Mouse (Mus musculus): ENCODE data around the gene Dhx15. TPM values are rescaled to one million over a fixed set of nuclear protein-coding genes. Genes with fewer than 3 reads are reported as not detected.
A peak's percentile ranks its signal among the peaks of the same experiment; 100 is the strongest.
"Not testable (repeated sequence)": the region's sequence is repeated elsewhere in the genome, so short reads cannot be mapped to it uniquely, and the experiment has no call there.

Dhx15 gene
- polyA plus RNA-seq (2012; rRNA removed) = 27.8 and 31.3 TPM in 2 replicates

DNA sequence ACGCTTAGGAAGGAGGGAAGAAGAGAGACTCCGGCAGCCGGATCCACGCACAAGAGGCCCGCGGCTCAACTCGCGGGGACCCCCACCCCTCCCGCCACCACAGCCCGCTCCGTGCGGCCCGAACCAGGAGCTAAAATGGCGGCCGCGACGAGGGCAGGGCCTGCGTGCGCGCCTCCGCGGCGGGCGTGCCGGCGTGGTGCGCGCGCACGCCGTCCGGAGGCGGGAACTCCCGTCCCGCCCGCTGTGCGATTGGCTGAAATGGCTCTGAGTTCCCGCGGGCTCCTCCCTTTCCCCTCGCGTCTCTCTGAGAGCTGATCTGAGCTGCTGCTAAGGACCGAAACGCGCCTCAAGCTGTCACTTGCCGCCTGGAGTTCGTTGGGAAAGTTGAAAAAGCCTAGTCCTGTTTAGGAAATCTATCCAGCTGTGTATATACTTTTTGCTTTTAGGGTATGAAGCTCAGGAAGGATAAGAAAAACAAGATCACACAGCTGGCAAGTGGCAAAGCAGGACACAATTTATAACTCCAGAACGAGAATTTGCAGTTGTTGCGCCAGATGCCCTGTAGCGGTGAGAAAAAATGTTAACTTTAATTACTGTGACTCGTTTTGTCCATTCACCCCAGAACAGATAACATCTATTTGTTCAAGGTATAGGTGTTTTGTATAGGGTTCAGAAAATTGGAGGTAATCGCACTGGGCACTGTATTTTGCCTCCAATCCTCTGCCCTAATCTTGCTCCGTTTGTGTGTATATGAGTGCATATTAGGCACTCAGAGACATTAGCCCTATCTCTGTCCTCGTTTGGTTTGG is at the start of gene Dhx15:
Gene Dhx15, minus strand, starts transcription at position 144 of the 809 bp plus-strand sequence.
- Histone ChIP-seq H3K27ac (ENCODE audit: insufficient read depth, low read length) (peak within 1 kb of the TSS; percentile 90), H3K4me3 (ENCODE audit: extremely low read depth, insufficient read depth, insufficient read length) (peak within 1 kb of the TSS; percentile 91), H3K4me1 (ENCODE audit: control insufficient read depth, insufficient read depth, insufficient read length) (peaks cover 9% of the 10 kb centered on the region; the same call in 1 of the 2 replicates), H3K27me3 (ENCODE audit: control insufficient read depth, insufficient read depth, low read length) (no peaks in the 10 kb centered on the region), H3K36me3 (ENCODE audit: control insufficient read depth, insufficient read depth, low read length) (no peaks in the 10 kb centered on the region)
- DNase-seq (ENCODE audit: low read depth in 1 of 2, low spot score in 2 of 2) = peak; percentile 84 to 89
- TF ChIP-seq POLR2A (IDR thresholded peaks at IDR 0.05; ENCODE audit: low read depth, low read length) = peak; percentile 50; the same call in 1 of the 2 replicates
- no peak for TF ChIP-seq CTCF (IDR thresholded peaks at IDR 0.05; ENCODE audit: extremely low read depth, insufficient read depth, insufficient read length, insufficient replicate concordance)
- WGBS = under 1% methylated on average over 52 of the region's 53 CpGs

GRCm38 (mm10) chr5:52238877-52239276 is 48.6 kb upstream of the Dhx15 start:
- TF ChIP-seq CTCF (IDR thresholded peaks at IDR 0.05; ENCODE audit: extremely low read depth, insufficient read depth, insufficient read length, insufficient replicate concordance) (no peak), POLR2A (IDR thresholded peaks at IDR 0.05; ENCODE audit: low read depth, low read length) (no peak)
- WGBS = 86% methylated on average over 5 of the region's 5 CpGs
- Histone ChIP-seq H3K27me3 (ENCODE audit: control insufficient read depth, insufficient read depth, low read length) (no peaks in the 10 kb centered on the region), H3K27ac (ENCODE audit: insufficient read depth, low read length) (no peak overlapping the region), H3K4me1 (ENCODE audit: control insufficient read depth, insufficient read depth, insufficient read length) (no peaks in the 10 kb centered on the region), H3K4me3 (ENCODE audit: extremely low read depth, insufficient read depth, insufficient read length) (no peak overlapping the region), H3K36me3 (ENCODE audit: control insufficient read depth, insufficient read depth, low read length) (no peaks in the 10 kb centered on the region)
- no peak for DNase-seq (ENCODE audit: low read depth in 1 of 2, low spot score in 2 of 2)

DNA sequence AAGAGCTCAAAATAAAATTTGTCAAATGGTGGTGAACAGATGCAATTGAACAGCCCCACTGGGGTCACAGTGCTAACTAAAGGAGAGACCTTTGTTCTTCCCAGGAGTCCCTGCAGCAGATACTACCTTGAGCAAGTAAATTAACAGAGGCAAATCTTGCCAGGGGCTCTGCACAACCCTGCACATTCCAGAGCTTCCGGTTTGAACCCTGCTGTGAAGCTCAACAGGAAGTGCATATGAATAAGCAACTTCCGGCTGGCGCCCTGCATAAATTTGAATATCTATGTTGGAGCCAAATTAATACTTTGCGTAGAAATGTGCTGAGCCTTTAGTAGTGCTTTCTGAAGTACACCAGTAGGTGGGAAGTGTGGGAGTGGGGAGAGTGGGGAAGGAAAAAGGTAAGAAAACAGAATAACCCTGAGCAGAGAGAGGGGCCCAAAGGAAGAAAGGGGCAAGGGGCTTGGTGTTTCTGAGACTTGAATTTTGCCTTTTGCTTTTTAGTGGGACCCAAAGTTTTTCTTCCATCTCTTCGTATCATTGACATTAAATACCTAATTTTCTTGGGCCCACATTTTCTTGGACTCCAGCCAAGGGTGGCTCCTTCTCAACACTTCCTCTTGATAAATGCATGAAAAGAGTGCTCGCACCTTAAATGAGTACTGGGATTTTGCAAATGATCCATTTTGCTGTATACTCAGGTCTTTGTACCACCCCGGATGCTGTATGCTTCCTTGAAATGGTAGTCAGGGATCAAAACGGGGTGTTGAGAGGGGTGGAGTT is 47.8 kb upstream of the Dhx15 start:
- Histone ChIP-seq H3K27me3 (ENCODE audit: control insufficient read depth, insufficient read depth, low read length) (no peaks in the 10 kb centered on the region), H3K27ac (ENCODE audit: insufficient read depth, low read length) (no peak overlapping the region), H3K4me1 (ENCODE audit: control insufficient read depth, insufficient read depth, insufficient read length) (no peaks in the 10 kb centered on the region), H3K4me3 (ENCODE audit: extremely low read depth, insufficient read depth, insufficient read length) (no peak overlapping the region), H3K36me3 (ENCODE audit: control insufficient read depth, insufficient read depth, low read length) (no peaks in the 10 kb centered on the region)
- no peak for TF ChIP-seq CTCF (IDR thresholded peaks at IDR 0.05; ENCODE audit: extremely low read depth, insufficient read depth, insufficient read length, insufficient replicate concordance)
- TF ChIP-seq POLR2A (IDR thresholded peaks at IDR 0.05; ENCODE audit: low read depth, low read length) = no peak
- WGBS = 53% methylated on average over 8 of the region's 8 CpGs
- no peak for DNase-seq (ENCODE audit: low read depth in 1 of 2, low spot score in 2 of 2)

- H3K27me3 ChIP-seq (ENCODE audit: control insufficient read depth, insufficient read depth, low read length); H3K4me3 ChIP-seq (ENCODE audit: extremely low read depth, insufficient read depth, insufficient read length); DNase-seq (ENCODE audit: low read depth in 1 of 2, low spot score in 2 of 2); H3K4me1 ChIP-seq (ENCODE audit: control insufficient read depth, insufficient read depth, insufficient read length); H3K36me3 ChIP-seq (ENCODE audit: control insufficient read depth, insufficient read depth, low read length); H3K27ac ChIP-seq (ENCODE audit: insufficient read depth, low read length): not testable (repeated sequence)
- 81% methylated on average over 6 of the region's 6 CpGs for WGBS
These were observed 46.3 kb upstream of the Dhx15 start for GRCm38 (mm10) chr5:52236585-52236984.

DNA sequence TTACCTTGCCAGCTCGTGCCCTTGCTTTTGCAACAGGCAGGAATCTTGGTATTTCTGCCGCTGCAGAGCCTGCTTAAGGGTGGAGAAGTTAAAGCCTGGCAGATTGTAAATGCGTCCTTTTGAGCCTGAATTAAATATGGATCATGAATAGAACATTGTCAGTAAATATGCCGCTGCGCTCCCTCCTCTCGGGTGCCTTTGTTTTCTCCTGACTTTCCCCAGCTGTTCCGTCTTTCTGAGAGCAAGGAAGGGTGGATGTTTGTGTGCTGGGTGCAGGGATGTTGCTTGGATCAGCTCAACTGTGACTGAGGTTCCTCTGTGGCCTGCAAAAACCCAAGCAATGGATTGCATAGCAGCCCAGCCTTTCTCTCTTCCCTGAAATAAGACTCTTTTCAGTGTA is 44.3 kb upstream of the Dhx15 start:
- no peak for TF ChIP-seq CTCF (IDR thresholded peaks at IDR 0.05; ENCODE audit: extremely low read depth, insufficient read depth, insufficient read length, insufficient replicate concordance)
- no peak for TF ChIP-seq POLR2A (IDR thresholded peaks at IDR 0.05; ENCODE audit: low read depth, low read length)
- Histone ChIP-seq H3K27ac (ENCODE audit: insufficient read depth, low read length) (no peak overlapping the region), H3K36me3 (ENCODE audit: control insufficient read depth, insufficient read depth, low read length) (no peaks in the 10 kb centered on the region), H3K27me3 (ENCODE audit: control insufficient read depth, insufficient read depth, low read length) (no peaks in the 10 kb centered on the region), H3K4me3 (ENCODE audit: extremely low read depth, insufficient read depth, insufficient read length) (no peak overlapping the region), H3K4me1 (ENCODE audit: control insufficient read depth, insufficient read depth, insufficient read length) (no peaks in the 10 kb centered on the region)
- no peak for DNase-seq (ENCODE audit: low read depth in 1 of 2, low spot score in 2 of 2)
- 88% methylated on average over 7 of the region's 7 CpGs for WGBS

DNA sequence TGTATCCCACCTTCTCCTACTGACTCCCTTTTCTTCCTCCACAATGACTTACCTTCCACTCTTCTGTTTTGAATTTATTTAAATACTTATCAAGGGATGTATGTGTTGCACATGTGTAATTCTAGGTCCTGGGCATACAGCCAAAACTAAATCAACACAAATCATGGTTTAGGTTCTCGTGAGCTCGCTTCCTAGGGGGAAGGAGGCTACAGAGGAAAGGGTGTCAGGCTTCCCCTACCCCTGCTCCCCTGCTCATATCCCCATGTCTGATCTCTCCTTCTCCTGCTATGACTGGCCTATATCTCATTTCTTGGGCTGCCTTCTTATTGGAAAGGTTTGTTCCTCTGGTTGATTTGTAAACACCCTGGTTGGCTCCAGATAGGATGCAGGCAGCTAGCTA is 43.6 kb upstream of the Dhx15 start:
- 85% methylated on average over 2 of the region's 2 CpGs for WGBS
- H3K27me3 ChIP-seq (ENCODE audit: control insufficient read depth, insufficient read depth, low read length) = no peaks in the 10 kb centered on the region
- no peaks in the 10 kb centered on the region for H3K4me1 ChIP-seq (ENCODE audit: control insufficient read depth, insufficient read depth, insufficient read length)
- TF ChIP-seq POLR2A (IDR thresholded peaks at IDR 0.05; ENCODE audit: low read depth, low read length) = no peak
- TF ChIP-seq CTCF (IDR thresholded peaks at IDR 0.05; ENCODE audit: extremely low read depth, insufficient read depth, insufficient read length, insufficient replicate concordance) = no peak
- H3K4me3 ChIP-seq (ENCODE audit: extremely low read depth, insufficient read depth, insufficient read length) = no peak overlapping the region
- no peak for DNase-seq (ENCODE audit: low read depth in 1 of 2, low spot score in 2 of 2)
- H3K27ac ChIP-seq (ENCODE audit: insufficient read depth, low read length) = no peak overlapping the region
- H3K36me3 ChIP-seq (ENCODE audit: control insufficient read depth, insufficient read depth, low read length) = no peaks in the 10 kb centered on the region

GRCm38 (mm10) chr5:52232611-52233010 is 42.3 kb upstream of the Dhx15 start:
- 64% methylated on average over 2 of the region's 2 CpGs for WGBS
- no peak overlapping the region for H3K27ac ChIP-seq (ENCODE audit: insufficient read depth, low read length)
- DNase-seq (ENCODE audit: low read depth in 1 of 2, low spot score in 2 of 2) = peak in 1 of 2 experiments; percentile 11
- no peaks in the 10 kb centered on the region for H3K27me3 ChIP-seq (ENCODE audit: control insufficient read depth, insufficient read depth, low read length)
- no peaks in the 10 kb centered on the region for H3K4me1 ChIP-seq (ENCODE audit: control insufficient read depth, insufficient read depth, insufficient read length)
- TF ChIP-seq POLR2A (IDR thresholded peaks at IDR 0.05; ENCODE audit: low read depth, low read length) = no peak
- no peak for TF ChIP-seq CTCF (IDR thresholded peaks at IDR 0.05; ENCODE audit: extremely low read depth, insufficient read depth, insufficient read length, insufficient replicate concordance)
- no peak overlapping the region for H3K4me3 ChIP-seq (ENCODE audit: extremely low read depth, insufficient read depth, insufficient read length)
- H3K36me3 ChIP-seq (ENCODE audit: control insufficient read depth, insufficient read depth, low read length) = no peaks in the 10 kb centered on the region
